Mouse (Mus musculus) adrenal gland, adult 8-10 months (tissue): ENCODE results near the gene Srgap1. TPM values are rescaled to one million over a fixed set of nuclear protein-coding genes. Genes with fewer than 3 reads are reported as not detected.

ENCODE experiments used
- DNase-seq: peaks from one replicate; pipeline ENCODE4 v3.0.0; 2022
- total RNA-seq, 4 experiments: library from RNA; stranded (reverse); gene quantifications; 2 replicates each; pipeline ENCODE4 v1.2.4; 2022

The Srgap1 gene
- total RNA-seq, 4 experiments from 2014 or later, result 1.2 to 2.0 (median 1.6) TPM

- DNase-seq, result no peak
These were observed 169.2 kb downstream of the Srgap1 start for GRCm38 (mm10) chr10:121877906-121878305.

DNA sequence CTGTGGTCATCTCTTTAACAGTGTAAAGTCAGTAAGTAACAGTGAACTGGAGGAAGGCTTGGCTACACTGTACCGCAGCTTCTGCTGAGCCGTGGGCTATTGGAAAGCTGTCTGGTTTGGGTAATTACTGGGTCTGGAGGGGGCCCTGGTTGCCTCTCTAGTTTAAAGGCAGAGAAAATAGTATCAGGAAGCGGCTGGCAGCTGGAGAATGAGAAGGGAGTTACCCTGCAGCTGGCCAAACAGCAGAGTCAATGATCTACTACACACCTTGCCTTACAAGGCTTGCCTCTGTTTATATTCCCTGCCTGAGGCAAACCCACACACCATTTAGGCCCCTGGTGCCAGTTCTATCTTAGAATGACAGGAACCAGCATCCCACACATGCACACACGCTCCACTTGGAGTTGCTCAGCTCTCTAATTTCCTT is 174.0 kb downstream of the Srgap1 start:
- no peak for DNase-seq

DNA sequence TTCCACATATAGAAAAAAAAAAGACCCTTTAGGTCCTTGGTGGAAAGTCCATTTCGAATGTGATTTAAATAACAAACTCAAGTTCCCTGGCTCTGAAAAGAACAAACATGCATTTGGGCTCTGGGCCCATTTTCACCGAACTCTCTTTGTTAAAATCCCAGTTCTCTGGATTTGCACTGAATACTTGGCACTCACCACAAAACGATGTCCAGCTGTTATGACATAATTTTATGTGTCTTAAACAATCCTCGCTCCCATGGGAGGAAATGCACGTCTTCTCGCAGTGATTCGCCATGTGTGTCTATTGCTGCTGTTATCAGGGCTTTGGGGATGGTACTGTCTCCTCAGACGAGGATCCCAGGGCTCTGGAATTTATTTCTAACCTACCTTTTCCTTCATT is 177.2 kb downstream of the Srgap1 start:
- no peak for DNase-seq

GRCm38 (mm10) chr10:121868255-121868654 is 178.9 kb downstream of the Srgap1 start:
- DNase-seq, result no peak

GRCm38 (mm10) chr10:121865503-121866239 is 181.4 kb downstream of the Srgap1 start:
- no peak for DNase-seq

GRCm38 (mm10) chr10:121860924-121861323 is 186.2 kb downstream of the Srgap1 start:
- DNase-seq, result no peak

- no peak for DNase-seq
These were observed 187.1 kb downstream of the Srgap1 start for GRCm38 (mm10) chr10:121859803-121860571.

DNA sequence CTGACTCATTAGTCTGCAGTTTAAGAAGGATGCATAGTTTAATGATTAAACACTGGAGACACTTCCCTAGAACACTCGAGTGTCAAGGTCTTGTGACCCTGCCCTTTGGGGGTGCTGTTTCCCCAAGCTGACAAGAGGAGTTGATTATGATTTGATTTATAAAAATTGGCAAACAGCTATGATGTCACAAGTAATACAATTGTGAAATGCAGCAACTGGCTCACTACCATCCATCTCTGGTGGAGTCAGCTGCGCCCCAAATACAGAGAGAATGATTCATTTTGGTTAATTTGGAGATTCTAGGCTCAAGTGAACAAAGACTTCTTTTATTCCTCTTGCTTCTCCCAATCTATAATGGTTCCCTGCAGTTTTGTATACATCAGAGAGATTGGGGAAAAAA is 188.2 kb downstream of the Srgap1 start:
- DNase-seq, result peak; percentile 21

DNA sequence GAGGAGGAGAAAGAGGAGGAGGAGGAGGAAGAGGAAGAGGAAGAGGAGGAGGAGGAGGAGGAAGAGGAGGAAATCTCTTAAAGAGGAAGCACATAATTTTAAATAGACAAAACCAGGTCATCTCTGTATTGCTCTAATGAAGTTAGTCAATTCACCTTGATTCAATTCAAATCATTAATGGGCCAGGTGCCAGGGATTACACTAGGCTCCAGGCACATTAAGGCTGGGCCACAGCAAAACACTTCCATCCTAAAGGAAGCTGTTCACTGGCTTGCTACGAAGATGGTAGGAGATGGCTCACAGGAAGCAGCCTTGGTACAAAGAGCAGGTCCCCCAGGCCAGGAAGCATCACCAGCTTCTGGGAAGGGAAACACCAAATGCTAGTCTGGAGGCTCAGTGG is 189.0 kb downstream of the Srgap1 start:
- peak; percentile 3 for DNase-seq

DNA sequence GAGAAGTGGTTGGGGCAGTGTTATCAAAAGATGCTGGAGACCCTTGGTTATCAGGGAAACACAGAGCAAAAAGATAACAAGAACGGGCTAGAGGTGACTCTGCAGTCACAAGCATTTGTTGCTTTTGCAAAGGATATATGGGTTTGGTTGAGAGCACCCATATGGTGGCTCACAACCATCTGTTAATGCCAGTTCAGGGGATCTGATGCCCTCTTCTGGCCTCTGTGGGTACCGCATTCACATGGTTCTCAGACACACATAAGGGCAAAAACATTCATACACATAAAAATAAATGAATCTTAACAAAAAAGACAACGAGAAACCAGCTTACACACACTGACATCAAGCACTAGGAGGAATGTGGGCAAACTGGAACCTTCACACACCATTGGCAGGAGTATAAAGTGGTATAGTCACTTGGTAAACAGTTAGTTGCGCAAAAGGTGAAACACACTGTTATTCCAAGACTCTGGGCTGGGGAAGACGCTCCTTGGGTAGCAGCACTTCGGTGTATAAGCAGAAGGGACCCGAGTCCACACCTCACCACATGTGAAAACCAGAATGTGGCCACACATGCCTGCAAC is 191.2 kb downstream of the Srgap1 start:
- DNase-seq, result no peak

GRCm38 (mm10) chr10:121853385-121853808 is 193.7 kb downstream of the Srgap1 start:
- DNase-seq, result no peak

DNA sequence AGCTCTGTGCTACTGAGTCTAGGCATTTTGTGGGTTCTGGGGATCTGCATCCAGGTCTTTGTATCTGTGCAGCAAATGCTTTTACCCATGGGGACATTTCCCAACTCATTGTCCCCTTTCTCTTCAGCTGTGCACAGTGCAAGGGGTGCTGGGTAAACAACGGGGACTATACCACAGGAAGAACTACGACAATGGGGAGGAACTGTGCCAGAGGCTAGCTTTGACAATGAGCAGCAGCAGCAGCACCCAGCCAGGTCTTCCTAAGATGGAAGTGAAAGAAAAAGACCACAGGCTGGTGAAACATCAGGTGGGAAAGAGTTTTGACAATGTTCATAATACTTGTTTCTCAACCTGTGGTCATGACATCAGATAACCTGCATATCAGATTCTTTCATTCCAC is 197.6 kb downstream of the Srgap1 start:
- DNase-seq, result no peak

DNA sequence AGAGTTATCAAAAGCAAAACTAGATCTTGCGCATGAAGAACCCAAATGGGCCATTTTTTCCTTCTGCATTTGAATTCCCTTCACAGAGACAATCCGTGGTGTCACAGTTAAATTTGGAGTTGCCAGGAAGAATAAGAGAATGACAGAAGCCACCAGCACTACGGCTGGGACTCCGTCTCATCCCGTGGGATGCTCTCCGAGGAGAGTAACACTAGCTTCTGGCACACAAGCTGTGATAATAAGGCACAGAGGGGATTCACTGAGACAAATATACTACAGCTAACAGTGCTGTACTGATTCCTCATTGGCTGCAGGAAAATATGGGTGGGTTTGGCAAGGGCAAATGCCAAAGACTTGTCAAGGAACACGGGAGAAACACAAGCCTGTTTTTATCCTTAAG is 201.4 kb downstream of the Srgap1 start:
- no peak for DNase-seq

GRCm38 (mm10) chr10:121837166-121837898 is 209.8 kb downstream of the Srgap1 start:
- DNase-seq, result no peak

DNA sequence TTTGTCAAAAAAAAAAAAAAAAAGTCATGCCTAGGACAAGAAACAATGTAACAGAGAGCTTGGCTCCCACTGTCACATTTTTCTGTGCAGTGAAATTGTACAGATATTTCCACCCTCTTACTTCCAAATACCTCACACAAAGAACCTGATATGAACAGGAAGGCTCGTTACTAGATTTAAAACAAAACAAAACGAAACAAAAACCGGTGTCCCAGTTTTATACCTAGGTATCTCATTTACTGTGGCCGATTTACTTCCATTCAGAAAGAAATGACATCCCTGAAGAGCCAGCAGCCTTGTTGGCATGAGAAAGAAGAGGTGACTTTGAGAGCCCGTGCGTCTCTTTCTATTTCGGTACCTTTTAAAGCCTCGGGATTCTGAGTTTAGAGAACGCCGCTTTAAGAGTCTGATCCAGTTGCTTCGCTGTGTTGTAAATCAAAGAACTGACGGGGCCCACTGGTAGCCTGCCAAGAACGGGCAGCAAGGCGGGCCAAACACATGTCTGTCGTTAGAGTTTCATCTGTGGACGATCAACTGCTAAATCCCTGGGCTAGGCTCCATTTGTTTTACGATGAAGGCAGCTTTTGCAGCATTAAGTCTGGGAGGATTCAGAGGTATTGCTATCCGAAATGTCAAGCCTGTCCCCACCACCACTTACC is 210.5 kb downstream of the Srgap1 start:
- peak; percentile 63 for DNase-seq

- no peak for DNase-seq
These were observed 213.7 kb downstream of the Srgap1 start for GRCm38 (mm10) chr10:121833443-121833842.

- DNase-seq, result no peak
These were observed 216.5 kb downstream of the Srgap1 start for GRCm38 (mm10) chr10:121830335-121831307.

DNA sequence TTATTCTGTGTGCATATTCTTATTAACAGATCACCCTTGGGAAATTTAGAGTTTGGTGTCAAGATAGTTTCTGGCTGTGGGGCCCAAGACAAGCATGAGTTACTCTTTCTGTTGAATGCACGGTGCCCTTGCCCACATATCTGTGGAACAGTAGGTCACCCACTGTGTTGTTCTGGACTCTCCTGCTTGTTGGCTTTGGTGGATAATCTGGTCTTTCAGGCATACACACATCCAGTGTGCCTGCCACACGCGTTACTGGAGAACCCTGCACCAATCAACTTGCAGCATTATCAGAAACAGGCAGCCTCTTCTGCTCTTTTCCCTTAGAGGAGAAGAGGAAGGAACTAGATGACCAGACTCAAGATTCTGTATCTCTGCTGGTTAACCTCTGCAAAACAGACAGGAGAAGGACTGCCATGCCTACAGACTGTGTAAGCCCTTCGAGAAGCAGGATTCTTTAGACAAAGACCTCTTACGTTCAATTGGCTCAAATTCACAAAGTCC is 217.3 kb downstream of the Srgap1 start:
- no peak for DNase-seq

- DNase-seq, result no peak
These were observed 218.1 kb downstream of the Srgap1 start for GRCm38 (mm10) chr10:121829034-121829433.

GRCm38 (mm10) chr10:121822674-121823073 is 224.4 kb downstream of the Srgap1 start:
- no peak for DNase-seq

DNA sequence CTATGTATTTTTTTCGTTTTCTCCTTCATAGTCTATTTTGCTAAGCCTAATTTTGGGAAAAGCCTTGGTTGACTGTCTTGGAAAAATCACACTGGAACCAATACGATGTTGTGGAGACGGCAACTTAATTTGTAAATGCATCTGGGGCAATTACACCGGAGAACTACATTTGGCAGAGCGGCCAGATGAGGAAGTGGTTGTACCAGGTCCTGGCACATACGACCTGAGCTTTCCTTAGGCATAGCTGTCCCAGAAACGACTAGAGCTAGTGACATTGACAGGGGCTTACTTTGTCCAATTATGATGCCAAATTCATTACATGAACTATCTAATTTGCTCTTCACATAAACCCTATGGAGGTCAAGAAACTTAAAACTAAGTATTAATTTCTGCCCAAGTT is 226.3 kb downstream of the Srgap1 start:
- DNase-seq, result no peak
